Mouse (Mus musculus): Measurements from ENCODE around the gene Gm9745. TPM values are rescaled to one million over a fixed set of nuclear protein-coding genes. Genes with fewer than 3 reads are reported as not detected.
"Not testable (repeated sequence)": the region's sequence is repeated elsewhere in the genome, so short reads cannot be mapped to it uniquely, and the experiment has no call there.

Gene Gm9745
- total RNA-seq, 1 experiment from 2014 or later = not detected

GRCm38 (mm10) chr13:8933499-8933898 lies 14.5 kb downstream of the Gm9745 start:
- no peak; the same call in 1 of the 2 replicates for ATAC-seq (replicated peaks; ENCODE audit: low read depth, poor library complexity, severe bottlenecking)

GRCm38 (mm10) chr13:8913890-8914289 lies 34.1 kb downstream of the Gm9745 start:
- not testable (repeated sequence) for ATAC-seq (replicated peaks; ENCODE audit: low read depth, poor library complexity, severe bottlenecking)

GRCm38 (mm10) chr13:8905986-8906385 lies 42.0 kb downstream of the Gm9745 start:
- not testable (repeated sequence) for ATAC-seq (replicated peaks; ENCODE audit: low read depth, poor library complexity, severe bottlenecking)

Other genes starting within 250 kb of the Gm9745 start
- gene Wdr37, start 76.3 kb downstream of the Gm9745 start, total RNA-seq (2017) = 25.0 and 29.4 TPM in 2 replicates
- 35.2 and 42.3 TPM in 2 replicates for gene Idi1, start 62.7 kb downstream of the Gm9745 start, total RNA-seq (2017)
- gene Idi2, start 4.6 kb upstream of the Gm9745 start, total RNA-seq (2017) = not detected in 2 replicates
- 164 and 207 TPM in 2 replicates for gene Gtpbp4, start 47.9 kb upstream of the Gm9745 start, total RNA-seq (2017)
- 90.9 and 92.9 TPM in 2 replicates for gene Larp4b, start 145.7 kb upstream of the Gm9745 start, total RNA-seq (2017)